Mouse (Mus musculus) Patski (cell line): Measurements from ENCODE around the gene Psmb4. TPM values are rescaled to one million over a fixed set of nuclear protein-coding genes. Genes with fewer than 3 reads are reported as not detected.
A peak's percentile ranks its signal among the peaks of the same experiment; 100 is the strongest.

Source experiments
- ATAC-seq: fragments of 100-300 bp; one replicate; pipeline ENCODE4 v1.8.0; 2021
- CTCF ChIA-PET: fragments of 350-600 bp; sonication (Branson Sonifier 250); formaldehyde crosslinking; loops from one replicate; lab custom pipeline; 2022; ENCODE audit warnings: inconsistent platforms; lab: Charles Lee
- POLR2A ChIA-PET: fragments of 350-600 bp; sonication (Branson Sonifier 250); formaldehyde crosslinking; loops from one replicate; lab custom pipeline; 2022; ENCODE audit warnings: antibody characterized with exemption, inconsistent platforms; lab: Charles Lee
- DNase-seq: peaks from one replicate; pipeline ENCODE4 v3.0.0-alpha.2; 2011; ENCODE audit warnings: low read depth, low spot score
- H3K27me3 ChIP-seq: fragments of 371-371 bp; one replicate; pipeline ENCODE4 v1.5.1; 2021
- CTCF ChIP-seq: fragments of 100-300 bp; IDR thresholded peaks from one replicate; pipeline ENCODE4 v1.5.1; 2021
- in situ Hi-C: fragments of 300-500 bp; cut with MboI; formaldehyde crosslinking; loops from 3 replicates; pipeline ENCODE4 v1.11.1; 2018; ENCODE audit warnings: low pct_unique_long_range_greater_than_20kb, mixed read lengths
- polyA plus RNA-seq: library from polyadenylated mRNA; unstranded; gene quantifications from one replicate; pipeline ENCODE4 v1.2.3, GENCODE M21; 2021

Gene Psmb4
- polyA plus RNA-seq, 1 experiment from 2014 or later: 585 TPM

DNA sequence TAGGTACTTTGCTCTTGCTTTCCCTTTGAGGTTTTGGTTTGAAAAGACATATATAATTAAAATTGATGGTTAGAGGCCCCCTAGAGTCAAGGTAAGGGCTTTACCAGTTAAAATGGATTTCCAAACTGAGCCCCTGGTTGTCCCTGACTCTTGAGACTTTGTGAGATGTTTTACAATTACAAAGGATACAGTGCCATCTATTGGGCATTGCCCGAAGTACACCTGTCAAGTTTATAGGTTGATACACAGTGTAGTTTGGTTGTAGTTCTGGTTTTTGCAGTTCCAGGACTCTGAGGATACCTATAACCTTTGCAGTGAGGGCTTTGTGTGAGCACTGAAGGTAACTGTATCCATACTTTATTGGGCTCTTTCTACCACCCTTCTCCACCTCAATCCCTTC, 37.4 kb downstream of the Psmb4 start:
- ChIA-PET CTCF (interaction anchor here (0.7 to 2.7 kb wide), 3 partner anchors 8 to 483 kb away, joined by 3 to 11 read pairs (median 4); no protein-coding TSS in a partner anchor), POLR2A (interaction anchor here (1.4 kb wide), 1 partner anchor 12 kb away, joined by 5 read pairs; the partner anchor contains the start of gene Pogz)
- no peaks in the 10 kb centered on the region for H3K27me3 ChIP-seq
- peak; percentile 75 for TF ChIP-seq CTCF
- in situ Hi-C loops: loop anchor here (10.0 kb wide), 1 partner anchor 395 kb away; no protein-coding TSS in a partner anchor
- no peak for ATAC-seq
- peak; percentile 51 for DNase-seq

GRCm38 (mm10) chr3:94847382-94847781, 39.4 kb downstream of the Psmb4 start:
- no peak for TF ChIP-seq CTCF
- in situ Hi-C loops: loop anchor here (10.0 kb wide), 1 partner anchor 393 kb away; no protein-coding TSS in a partner anchor
- H3K27me3 ChIP-seq: no peaks in the 10 kb centered on the region
- ATAC-seq (no peak), DNase-seq (no peak)
- ChIA-PET CTCF (interaction anchor here (1.0 to 1.3 kb wide), 2 partner anchors 12 to 13 kb away, joined by 3 to 6 read pairs; no protein-coding TSS in a partner anchor), POLR2A (interaction anchor here (1.3 kb wide), 1 partner anchor 11 kb away, joined by 3 read pairs; no protein-coding TSS in a partner anchor)

- ChIA-PET CTCF (interaction anchor here (1.3 to 3.7 kb wide), 2 partner anchors 12 kb away, joined by 3 to 11 read pairs; no protein-coding TSS in a partner anchor), POLR2A (interaction anchor here (1.0 to 1.7 kb wide), 2 partner anchors 21 to 27 kb away, joined by 3 read pairs; no protein-coding TSS in a partner anchor)
- in situ Hi-C loops: no loop called here
- ATAC-seq: no peak
- TF ChIP-seq CTCF: no peak
- H3K27me3 ChIP-seq: no peaks in the 10 kb centered on the region
- no peak for DNase-seq
Observed at GRCm38 (mm10) chr3:94839101-94839500, 47.7 kb downstream of the Psmb4 start.

DNA sequence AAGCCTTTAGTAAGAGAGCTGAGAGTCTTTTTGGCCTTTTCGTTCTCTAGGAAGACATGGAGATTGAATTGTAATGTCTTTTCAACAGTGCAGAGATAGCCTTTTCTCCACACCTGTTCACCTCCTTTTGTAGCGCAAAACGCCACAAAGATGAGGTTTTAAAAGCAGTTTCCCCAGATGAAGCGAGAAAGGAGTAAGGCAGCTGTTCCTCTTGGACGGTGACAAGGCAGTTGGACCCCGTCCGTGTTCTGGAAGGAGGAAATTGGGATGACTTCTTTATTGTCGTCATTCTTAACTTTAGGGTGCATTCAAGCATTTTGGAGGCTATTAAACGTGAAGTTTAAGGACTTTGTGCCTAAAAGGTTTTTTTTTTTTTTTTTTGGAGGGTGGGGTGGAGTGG, 48.1 kb downstream of the Psmb4 start:
- POLR2A ChIA-PET: interaction anchor here (1.0 to 1.7 kb wide), 2 partner anchors 10 to 27 kb away, joined by 3 to 5 read pairs; no protein-coding TSS in a partner anchor
- CTCF ChIA-PET: interaction anchor here (1.3 kb wide), 1 partner anchor 13 kb away, joined by 3 read pairs; no protein-coding TSS in a partner anchor
- DNase-seq (no peak), ATAC-seq (no peak)
- H3K27me3 ChIP-seq: no peaks in the 10 kb centered on the region
- peak; percentile 4 for TF ChIP-seq CTCF
- in situ Hi-C loops: no loop called here

- POLR2A ChIA-PET: interaction anchor here (1.0 to 1.7 kb wide), 2 partner anchors 10 to 26 kb away, joined by 3 to 5 read pairs; no protein-coding TSS in a partner anchor
Observed at GRCm38 (mm10) chr3:94837959-94838496, 48.7 kb downstream of the Psmb4 start.

DNA sequence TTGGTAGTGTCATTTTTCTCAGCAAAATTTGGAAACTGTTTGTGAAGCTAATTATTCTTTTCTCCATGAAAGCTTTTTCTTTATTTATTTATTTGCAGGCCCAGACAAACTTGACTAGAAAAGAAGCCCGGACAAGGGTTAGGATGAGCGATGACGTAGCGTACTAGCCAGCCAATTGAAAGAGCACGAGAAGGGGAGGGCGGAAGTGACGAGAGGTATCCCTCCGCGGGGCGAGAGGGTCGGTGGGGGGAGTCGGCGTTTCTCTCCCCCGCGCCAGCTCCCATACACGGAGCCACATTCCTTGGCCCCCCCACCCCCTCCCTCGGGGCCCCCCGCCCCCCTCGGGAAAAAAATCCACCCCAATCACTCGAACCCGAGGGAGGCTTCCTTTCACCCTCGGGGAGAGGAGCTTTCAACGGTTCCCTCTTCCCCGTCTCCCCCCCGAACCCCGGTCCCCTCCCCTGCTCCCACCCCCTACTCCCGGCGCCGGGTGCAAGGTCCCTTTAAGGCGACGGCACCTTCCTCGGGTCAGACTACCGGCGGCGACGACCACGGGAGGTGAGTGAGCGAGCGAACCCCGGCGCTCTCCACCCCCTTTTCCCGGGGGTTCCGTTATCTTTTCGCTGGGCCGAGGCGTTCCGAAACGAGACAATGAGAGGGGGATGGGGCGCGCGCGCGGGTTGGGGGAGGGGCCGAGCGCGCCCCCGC, 49.4 kb downstream of the Psmb4 start, which contains the start of gene Pogz:
Gene Pogz, plus strand, starts transcription at position 385 of the 708 bp plus-strand sequence.
- ChIA-PET POLR2A (interaction anchor here (0.7 to 1.7 kb wide), 4 partner anchors 9 to 364 kb away, joined by 3 to 6 read pairs (median 4); no protein-coding TSS in a partner anchor), CTCF (interaction anchor here (1.0 to 2.3 kb wide), 6 partner anchors 10 to 381 kb away, joined by 3 to 10 read pairs (median 3); no protein-coding TSS in a partner anchor)
- H3K27me3 ChIP-seq: no peaks in the 10 kb centered on the region
- TF ChIP-seq CTCF: no peak
- ATAC-seq: peak; percentile 70
- in situ Hi-C loops: no loop called here
- peak; percentile 97 for DNase-seq

More at GRCm38 (mm10) chr3:94837959-94838496, 48.7 kb downstream of the Psmb4 start:
- CTCF ChIA-PET: interaction anchor here (1.3 to 2.3 kb wide), 2 partner anchors 14 to 33 kb away, joined by 3 to 10 read pairs; no protein-coding TSS in a partner anchor
- no peak for TF ChIP-seq CTCF
- in situ Hi-C loops: no loop called here
- no peaks in the 10 kb centered on the region for H3K27me3 ChIP-seq
- peak; percentile 48 for ATAC-seq
- peak; percentile 41 for DNase-seq

- ATAC-seq (no peak), DNase-seq (no peak)
- in situ Hi-C loops: no loop called here
- ChIA-PET POLR2A (no interaction called here), CTCF (interaction anchor here (1.0 kb wide), 1 partner anchor 12 kb away, joined by 3 read pairs; no protein-coding TSS in a partner anchor)
- H3K27me3 ChIP-seq: no peaks in the 10 kb centered on the region
- TF ChIP-seq CTCF: no peak
Observed at GRCm38 (mm10) chr3:94835396-94835795, 51.4 kb downstream of the Psmb4 start.

Other genes starting within 250 kb of the Psmb4 start
- not detected for gene Gm10972, start 243.8 kb downstream of the Psmb4 start, polyA plus RNA-seq
- gene Tuft1, start 228.1 kb downstream of the Psmb4 start, polyA plus RNA-seq: 62.3 TPM
- 0.36 TPM for gene Selenbp2, start 193.4 kb downstream of the Psmb4 start, polyA plus RNA-seq
- 6.8 TPM for gene Cgn, start 100.5 kb downstream of the Psmb4 start, polyA plus RNA-seq
- gene Pogz, start 49.4 kb downstream of the Psmb4 start, polyA plus RNA-seq: 32.8 TPM
- gene Selenbp1, start 46.1 kb upstream of the Psmb4 start, polyA plus RNA-seq: 2.3 TPM
- gene Rfx5, start 67.1 kb upstream of the Psmb4 start, polyA plus RNA-seq: 22.8 TPM
- 85.2 TPM for gene Pi4kb, start 87.8 kb upstream of the Psmb4 start, polyA plus RNA-seq
- 66.7 TPM for gene Zfp687, start 128.5 kb upstream of the Psmb4 start, polyA plus RNA-seq
- 355 TPM for gene Psmd4, start 155.7 kb upstream of the Psmb4 start, polyA plus RNA-seq
- gene Pip5k1a, start 220.0 kb upstream of the Psmb4 start, polyA plus RNA-seq: 94.1 TPM
- 120 TPM for gene Vps72, start 224.1 kb upstream of the Psmb4 start, polyA plus RNA-seq
- gene Tmod4, start 237.5 kb upstream of the Psmb4 start, polyA plus RNA-seq: 0.44 TPM
- 54.6 TPM for gene Scnm1, start 247.1 kb upstream of the Psmb4 start, polyA plus RNA-seq
- gene Lysmd1, start 247.1 kb upstream of the Psmb4 start, polyA plus RNA-seq: 16.6 TPM